Mouse (Mus musculus) ovary, postnatal 36 days (tissue): ENCODE results near the gene Dgkd.
"Not testable (repeated sequence)": the region's sequence is repeated elsewhere in the genome, so short reads cannot be mapped to it uniquely, and the experiment has no call there.

ENCODE experiments used
- DNase-seq: peaks from one replicate; pipeline ENCODE4 v3.0.0; 2022; ENCODE audit warnings: low spot score, mixed read lengths

The Dgkd gene

DNA sequence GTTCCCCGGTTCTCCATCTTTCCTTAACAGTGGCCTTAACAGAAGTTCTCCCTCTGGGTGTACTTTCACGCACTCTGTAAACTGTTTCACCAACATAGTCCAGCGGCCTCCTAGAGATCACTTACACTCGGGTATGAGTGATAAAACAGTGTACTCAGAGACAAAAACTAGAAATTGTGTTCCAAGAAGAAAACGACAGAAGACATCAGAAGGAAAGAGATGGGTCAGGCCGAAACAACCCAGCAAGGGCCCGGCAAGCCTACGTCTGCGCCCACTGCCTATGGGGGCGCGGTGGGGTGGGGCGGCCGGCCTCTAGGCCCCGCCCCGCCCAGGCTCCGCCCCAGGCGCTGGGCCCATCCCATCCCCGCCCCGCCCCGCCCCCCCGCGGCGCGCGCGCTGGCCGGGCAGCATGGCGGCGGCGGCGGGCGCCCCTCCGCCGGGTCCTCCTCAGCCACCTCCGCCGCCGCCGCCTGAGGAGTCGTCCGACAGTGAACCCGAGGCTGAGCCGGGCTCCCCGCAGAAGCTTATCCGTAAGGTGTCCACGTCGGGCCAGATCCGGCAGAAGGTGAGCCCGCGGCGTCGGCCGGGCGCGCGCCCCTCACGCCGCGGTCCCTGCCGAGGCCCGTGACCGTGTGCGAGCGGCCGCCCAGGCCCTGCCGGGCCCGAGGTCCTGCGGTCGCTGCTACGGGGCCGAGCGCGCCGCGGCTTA lies at the start of gene Dgkd:
Gene Dgkd, plus strand, starts transcription at position 396 of the 709 bp plus-strand sequence.
- DNase-seq = peak; percentile 82

GRCm38 (mm10) chr1:87803576-87803975 lies 49.5 kb upstream of the Dgkd start, which contains the start of gene Sag:
Sag (plus strand) TSS chr1:87803680.
- DNase-seq = no peak

GRCm38 (mm10) chr1:87807751-87808150 lies 45.3 kb upstream of the Dgkd start:
- no peak for DNase-seq

DNA sequence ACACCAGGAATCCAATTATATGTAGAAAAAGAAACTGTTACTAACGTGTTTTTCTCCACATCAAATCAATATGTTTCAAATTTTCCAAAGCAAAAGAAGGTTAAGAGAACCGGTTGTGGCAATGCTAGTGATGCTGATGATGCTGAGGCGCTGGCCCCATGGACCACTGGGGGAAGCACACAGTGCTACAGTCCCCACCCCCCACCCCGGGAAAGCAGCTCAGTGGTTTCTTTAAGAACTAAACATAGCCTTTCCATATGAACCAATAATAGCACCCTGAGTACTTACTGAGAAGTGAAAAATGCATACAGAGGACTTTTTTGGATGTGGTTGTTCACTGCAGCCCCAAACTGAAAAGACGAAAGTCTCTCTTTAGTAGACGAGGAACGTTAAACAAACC lies 41.7 kb upstream of the Dgkd start:
- DNase-seq = no peak

GRCm38 (mm10) chr1:87812061-87812460 lies 41.0 kb upstream of the Dgkd start:
- DNase-seq = no peak

DNA sequence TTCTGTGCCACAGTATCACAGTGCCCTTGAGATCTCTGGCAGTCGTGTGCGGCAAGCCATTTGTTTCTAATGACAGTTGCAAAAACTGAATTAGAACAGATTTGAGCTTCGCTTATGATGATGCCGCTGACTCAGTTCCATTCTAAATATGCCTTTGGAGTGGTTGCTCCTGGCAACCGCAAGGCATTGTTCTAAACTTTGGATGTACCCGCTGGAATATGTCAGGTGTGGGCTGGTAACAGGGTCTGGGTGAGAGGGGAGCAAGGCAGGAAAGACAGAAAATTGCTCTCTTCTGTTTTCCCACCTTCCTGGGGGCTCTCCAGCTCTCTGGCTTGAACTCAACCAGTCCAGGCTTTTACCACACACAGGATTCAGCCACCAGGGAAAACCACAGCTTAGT lies 39.9 kb upstream of the Dgkd start:
- no peak for DNase-seq

GRCm38 (mm10) chr1:87813681-87814080 lies 39.4 kb upstream of the Dgkd start:
- no peak for DNase-seq

DNA sequence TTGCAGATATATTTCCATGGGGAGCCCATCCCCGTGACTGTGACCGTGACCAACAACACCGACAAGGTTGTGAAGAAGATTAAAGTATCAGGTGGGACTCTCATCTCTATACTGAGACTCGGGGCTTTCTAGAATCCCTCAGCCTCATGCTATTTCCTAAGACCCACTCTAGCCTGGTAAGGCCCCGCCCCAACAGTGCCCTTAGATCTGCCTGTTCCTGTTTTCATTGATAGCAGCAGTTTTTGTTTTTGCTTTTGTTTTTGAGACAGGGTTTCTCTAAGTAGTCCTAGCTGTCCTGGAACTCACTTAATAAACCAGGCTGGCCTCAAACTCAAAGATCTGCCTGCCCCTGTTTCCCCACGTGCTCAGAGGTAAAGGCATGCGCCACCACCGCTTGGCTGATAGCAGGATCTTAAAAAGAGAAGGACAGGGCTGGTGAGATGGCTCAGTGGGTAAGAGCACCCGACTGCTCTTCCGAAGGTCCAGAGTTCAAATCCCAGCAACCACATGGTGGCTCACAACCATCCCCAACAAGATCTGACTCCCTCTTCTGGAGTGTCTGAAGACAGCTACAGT lies 28.6 kb upstream of the Dgkd start:
- DNase-seq = no peak

DNA sequence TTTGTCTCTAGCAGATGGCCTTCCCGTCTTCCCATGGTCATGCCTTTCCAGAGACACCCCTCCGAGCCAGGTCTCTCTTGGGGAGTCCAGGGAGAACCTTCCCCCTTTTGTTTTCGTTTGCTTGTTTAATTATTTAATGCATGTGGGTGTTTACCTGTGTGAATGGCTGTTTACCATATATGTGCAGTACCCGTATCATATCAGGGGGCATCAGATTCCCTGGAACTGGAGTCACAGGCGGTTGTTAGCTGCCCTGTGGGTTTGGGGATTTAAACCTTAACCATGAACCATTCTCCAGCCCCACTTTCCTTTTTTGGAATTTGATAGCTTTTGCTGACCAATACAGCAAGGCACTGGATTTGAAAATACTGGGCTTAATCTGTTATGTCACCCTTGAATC lies 27.8 kb upstream of the Dgkd start:
- no peak for DNase-seq

GRCm38 (mm10) chr1:87825991-87826390 lies 27.1 kb upstream of the Dgkd start:
- DNase-seq = no peak

- no peak for DNase-seq
Measured at GRCm38 (mm10) chr1:87826474-87826873, 26.6 kb upstream of the Dgkd start.

DNA sequence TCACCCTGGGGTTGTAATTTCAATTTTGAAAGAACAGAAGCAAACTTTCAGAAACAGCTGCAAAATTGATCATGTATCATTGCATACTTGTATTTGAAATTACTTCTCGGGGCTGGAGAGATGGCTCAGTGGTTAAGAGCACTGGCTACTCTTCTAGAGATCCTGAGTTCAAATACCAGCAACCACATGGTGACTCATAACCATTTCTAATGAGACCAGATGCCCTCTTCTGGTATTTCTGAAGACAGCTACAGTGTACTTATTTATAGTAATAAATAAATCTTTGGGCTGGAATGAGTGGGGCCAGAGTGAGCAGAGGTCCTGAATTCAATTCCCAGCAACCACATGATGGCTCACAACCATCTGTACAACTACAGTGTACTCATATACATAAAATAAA lies 25.6 kb upstream of the Dgkd start:
- DNase-seq = not testable (repeated sequence)

- DNase-seq = no peak
Measured at GRCm38 (mm10) chr1:87828185-87828584, 24.9 kb upstream of the Dgkd start.

DNA sequence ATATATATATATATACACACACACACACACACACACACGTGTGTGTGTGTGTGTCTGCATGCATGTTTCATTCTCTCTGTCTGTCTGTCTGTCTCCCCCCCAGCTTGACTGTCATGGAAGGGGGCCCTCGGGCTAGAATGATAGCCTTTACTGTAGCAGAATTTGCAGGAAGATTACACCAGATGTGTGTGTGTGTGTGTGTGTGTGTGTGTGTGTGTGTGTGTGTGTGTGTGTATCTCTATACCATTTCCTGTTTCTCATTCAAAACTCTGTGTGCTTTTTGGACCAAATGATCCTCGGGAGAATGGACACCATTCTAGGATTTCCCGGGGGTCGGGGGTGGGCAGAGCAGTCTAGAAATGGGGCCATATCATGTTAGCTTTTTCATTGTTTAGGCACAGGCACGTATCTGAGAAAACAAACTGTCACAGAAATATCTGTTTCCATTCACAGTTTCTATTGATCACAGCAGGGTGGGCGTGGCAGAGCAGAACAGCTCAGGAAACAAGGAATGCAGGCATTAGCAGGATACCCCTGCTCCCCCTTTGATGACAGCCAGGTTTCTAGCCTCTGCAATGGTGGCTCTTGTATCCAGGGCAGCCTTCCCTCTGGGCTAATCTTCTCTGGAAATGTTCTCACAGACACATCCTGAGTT lies 24.0 kb upstream of the Dgkd start:
- no peak for DNase-seq

GRCm38 (mm10) chr1:87829621-87830211 lies 23.4 kb upstream of the Dgkd start:
- DNase-seq = no peak

DNA sequence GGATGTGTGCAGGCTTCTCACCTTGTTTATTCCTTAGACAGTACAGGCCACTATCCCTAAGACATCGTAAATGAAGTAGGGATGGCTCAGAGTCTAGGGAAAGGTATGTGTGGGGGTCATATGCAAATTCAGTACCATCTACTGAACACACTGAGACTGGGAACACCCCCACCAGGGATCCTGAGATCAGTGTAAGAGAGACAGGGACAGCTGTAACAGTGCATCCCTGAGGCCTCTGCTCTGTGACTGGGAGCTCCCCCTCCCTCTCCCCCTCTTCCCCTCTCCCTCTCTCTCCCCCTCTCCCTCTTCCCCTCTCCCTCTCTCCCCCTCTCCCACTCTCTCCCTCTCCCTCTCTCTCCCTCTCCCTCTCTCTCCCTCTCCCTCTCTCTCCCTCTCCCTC lies 16.6 kb upstream of the Dgkd start:
- DNase-seq = no peak

- no peak for DNase-seq
Measured at GRCm38 (mm10) chr1:87837018-87837417, 16.1 kb upstream of the Dgkd start.

DNA sequence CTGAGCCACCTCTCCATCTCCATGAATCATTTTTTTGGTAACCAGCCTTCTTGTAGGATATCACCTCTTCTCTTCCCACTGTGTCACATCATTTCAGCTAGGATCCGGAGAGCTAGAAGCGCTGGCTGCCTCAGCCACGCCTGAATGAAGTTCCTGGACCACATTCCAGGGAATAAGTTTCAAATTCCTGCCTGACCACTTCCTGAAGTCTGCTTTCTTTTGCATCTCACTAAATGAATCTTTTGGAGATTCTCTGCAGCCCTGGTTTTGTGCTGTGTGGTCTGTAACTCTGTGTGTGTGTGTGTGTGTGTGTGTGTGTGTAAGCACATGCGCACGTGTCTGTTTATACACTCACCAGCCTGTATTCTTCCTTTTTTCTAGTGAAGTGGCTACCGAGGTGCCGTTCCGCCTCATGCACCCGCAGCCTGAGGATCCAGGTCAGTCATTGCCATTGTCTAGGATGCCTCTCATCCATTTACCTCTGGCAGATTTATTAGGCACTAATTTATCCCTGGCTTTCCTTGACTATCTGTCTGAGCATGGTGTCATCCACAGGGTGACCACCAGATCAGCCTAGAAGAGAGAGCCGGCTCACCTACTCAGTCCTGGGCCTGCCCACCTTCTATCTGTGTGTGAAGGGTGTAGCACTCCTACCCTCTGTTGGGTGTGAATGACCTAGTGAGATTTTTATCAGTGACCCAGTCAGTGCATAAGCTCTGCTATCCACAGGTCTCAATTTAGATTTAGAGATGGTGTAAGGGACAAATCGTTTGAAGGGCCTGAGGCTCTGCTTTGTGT lies 12.5 kb upstream of the Dgkd start:
- no peak for DNase-seq

- peak; percentile 12 for DNase-seq
Measured at GRCm38 (mm10) chr1:87846801-87847474, 6.1 kb upstream of the Dgkd start.

- no peak for DNase-seq
Measured at GRCm38 (mm10) chr1:87847475-87848168, 5.5 kb upstream of the Dgkd start.
